Mouse (Mus musculus) adipose tissue, adult 10 weeks (tissue): ENCODE measurements around the gene Tbc1d30. TPM values are rescaled to one million over a fixed set of nuclear protein-coding genes. Genes with fewer than 3 reads are reported as not detected.

Source experiments
- polyA plus RNA-seq: library from polyadenylated mRNA; stranded (reverse); fragments of 350-450 nt; fragmentation: Illumina TruSeq; extraction: RNeasy Lipid Tissue Mini Kit (QIAGEN cat#74804); gene quantifications from one replicate; pipeline ENCODE4 v1.2.3, GENCODE M21; 2014; ENCODE audit warnings: low read depth, low replicate concordance

The Tbc1d30 gene
- 10.3 TPM for polyA plus RNA-seq

DNA sequence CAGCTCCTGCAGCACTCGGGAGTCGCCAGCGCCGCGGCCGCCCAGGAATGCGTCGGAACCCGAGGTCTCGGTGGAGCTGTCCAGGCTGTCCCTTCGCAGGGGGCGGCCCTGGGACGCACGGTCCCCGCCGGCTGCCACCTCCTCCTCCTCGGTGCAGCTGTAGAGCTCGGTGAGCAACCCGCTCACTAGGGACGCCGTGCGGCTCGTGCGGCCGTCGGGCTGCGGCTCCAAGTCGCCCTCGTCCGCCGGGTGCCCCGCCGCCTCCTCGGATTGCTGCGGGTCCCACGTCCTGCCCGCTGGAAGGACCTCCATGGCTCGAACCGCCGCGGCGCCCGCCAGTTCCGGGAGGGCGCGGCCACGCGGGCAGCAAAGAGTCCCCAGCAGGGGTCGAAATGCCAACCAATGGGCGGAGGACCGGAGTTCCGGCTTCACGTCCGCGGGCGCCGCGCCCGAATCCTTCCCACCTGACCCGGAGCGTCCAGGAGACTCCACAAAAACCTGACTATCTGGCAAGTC lies at the start of gene Tbc1d30:
Gene Tbc1d30, minus strand, starts transcription at position 213 of the 516 bp plus-strand sequence.

DNA sequence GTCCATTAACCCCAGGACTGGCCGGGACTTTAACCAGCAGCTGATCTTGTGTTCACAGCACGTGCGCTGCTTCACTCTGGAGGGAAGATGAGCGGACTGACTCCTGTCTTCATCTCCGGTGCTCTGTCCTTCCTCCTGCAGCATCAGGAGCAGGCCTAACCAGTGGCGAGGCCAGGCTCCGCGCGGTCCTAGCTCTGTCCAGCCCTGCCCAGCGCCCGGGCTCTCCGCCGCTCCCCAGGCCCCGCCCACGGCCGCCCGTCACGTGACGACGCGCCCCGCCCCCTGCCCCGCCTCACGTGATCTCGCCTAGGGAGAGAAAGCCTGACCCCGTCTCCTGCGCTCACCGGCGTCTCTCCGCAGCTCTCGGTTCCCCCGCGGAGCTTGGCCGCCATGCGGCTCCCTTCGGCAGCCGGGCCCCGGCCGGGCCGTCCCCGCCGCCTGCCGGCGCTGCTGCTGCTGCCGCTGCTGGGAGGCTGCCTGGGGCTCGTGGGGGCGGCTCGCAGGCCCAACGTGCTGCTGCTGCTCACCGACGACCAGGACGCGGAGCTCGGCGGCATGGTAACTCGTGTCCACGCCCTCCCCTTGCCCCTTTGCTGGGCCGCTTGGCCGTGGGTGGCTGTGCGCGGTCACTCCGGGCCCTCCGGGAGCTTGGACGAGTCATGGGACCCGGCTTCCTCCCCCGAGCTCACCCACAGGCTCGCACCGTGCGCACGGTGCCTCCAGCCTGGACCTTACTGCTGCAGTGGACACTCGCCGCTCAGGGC lies 13.9 kb upstream of the Tbc1d30 start, which contains the start of gene Gns:
Gene Gns, plus strand, starts transcription at position 290 of the 764 bp plus-strand sequence.

Other genes starting within 250 kb of the Tbc1d30 start
- gene Gns, start 13.8 kb upstream of the Tbc1d30 start, polyA plus RNA-seq, result 146 TPM
- gene Rassf3, start 125.1 kb upstream of the Tbc1d30 start, polyA plus RNA-seq, result 31.5 TPM
- 32.3 TPM for gene Tbk1, start 235.5 kb upstream of the Tbc1d30 start, polyA plus RNA-seq